8 mouse cellular contexts compared by ENCODE assay signal in the genomic region with DNA sequence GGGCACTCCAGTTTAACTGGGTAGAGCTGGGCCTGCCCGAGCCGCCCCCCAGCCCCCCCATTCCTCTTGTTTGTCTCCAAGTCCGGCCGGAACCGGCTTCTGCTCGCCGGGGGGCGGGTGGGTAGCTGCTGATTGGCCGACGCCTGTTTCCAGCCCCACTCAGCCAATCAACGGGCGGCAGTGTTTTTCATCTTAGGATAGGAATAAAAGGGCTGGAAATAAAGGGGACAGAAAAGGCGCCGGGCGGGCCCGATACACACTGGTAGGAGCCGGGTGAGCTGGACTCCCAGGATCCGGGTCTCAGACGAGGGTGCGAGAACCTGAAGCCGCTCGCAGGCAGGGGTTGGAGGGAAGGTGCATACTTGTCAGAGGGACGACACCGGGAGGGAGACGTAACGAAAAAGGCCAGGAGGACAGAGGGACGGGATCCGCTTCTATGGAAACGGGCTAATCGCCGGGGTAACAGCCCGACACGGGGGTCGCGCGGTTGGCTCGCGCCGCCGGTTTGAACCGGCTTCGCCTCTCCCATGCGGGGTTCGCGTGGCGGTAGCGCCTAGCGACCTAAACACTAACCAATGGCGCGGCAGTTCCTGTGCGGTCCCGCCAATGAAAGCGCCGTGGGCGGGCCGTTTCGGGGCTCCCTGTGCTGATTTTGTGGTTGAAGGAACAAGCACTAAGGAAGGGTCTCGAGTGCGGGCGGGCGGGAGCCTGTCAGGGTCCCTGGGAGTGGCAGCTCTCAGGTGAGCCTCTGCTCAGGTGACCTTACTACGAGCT. TPM values are rescaled to one million over a fixed set of nuclear protein-coding genes. Genes with fewer than 3 reads are reported as not detected.
DNase-seq lines count a peak whose midpoint lies in the region; ATAC-seq and TF ChIP-seq lines count a peak whose summit lies in the region.

A gene (plus strand): TSS at position 226 of the 774 bp plus-strand sequence.

- peak within 1 kb of the TSS; percentile 88 for H3K9ac ChIP-seq in hindbrain, embryonic 14.5 days

- peak within 1 kb of the TSS; percentile 98 for H3K4me2 ChIP-seq in hindbrain, embryonic 14.5 days (replicated peaks)

- under 1% methylated on average over 62 of the region's 62 CpGs for WGBS in hindbrain, embryonic 14.5 days

- H3K36me3 ChIP-seq in hindbrain, embryonic 14.5 days (replicated peaks; ENCODE audit: control insufficient read depth, insufficient read depth), result no peaks in the 10 kb centered on the region

- in situ Hi-C loops in Patski (cut with MboI; ENCODE audit: low pct_unique_long_range_greater_than_20kb), result loop anchor here (5.0 kb wide), 1 partner anchor 41 kb away; no protein-coding TSS in a partner anchor

- POLR2A ChIA-PET in Patski (lab: Charles Lee), result interaction anchor here (0.9 to 2.5 kb wide), 5 partner anchors 9 to 56 kb away, joined by 3 to 10 read pairs (median 4); a partner anchor contains a TSS

- peaks cover 30% of the 10 kb centered on the region for H3K4me1 ChIP-seq in hindbrain, embryonic 14.5 days (replicated peaks; ENCODE audit: control insufficient read depth, insufficient read depth, low read length)

- peak within 1 kb of the TSS; percentile 95 for H3K27ac ChIP-seq in hindbrain, embryonic 14.5 days

- DNase-seq in Patski (ENCODE audit: low read depth, low spot score), result peak; percentile 85
- peak; percentile 99 for DNase-seq in cerebellum, postnatal 14 days
- DNase-seq in frontal cortex, postnatal 25 days (ENCODE audit: low spot score in 2 of 2), result peak; percentile 95 to 96
- DNase-seq in hindbrain, embryonic 14.5 days (ENCODE audit: low spot score), result peak; percentile 96
- DNase-seq in layer of hippocampus, postnatal 36 days, result peak; percentile 95 to 96
- DNase-seq in lung, postnatal 36 days, result peak; percentile 97
- peak; percentile 98 for DNase-seq in retina, postnatal 1 day
- DNase-seq in urinary bladder, adult 18-20 months (ENCODE audit: low spot score in 2 of 2), result peak; percentile 88 to 90

- no peaks in the 10 kb centered on the region for H3K9me3 ChIP-seq in hindbrain, embryonic 14.5 days (ENCODE audit: control insufficient read depth, low read length)

- no peak for TF ChIP-seq CTCF in Patski (IDR thresholded peaks at IDR 0.05)

- H3K27me3 ChIP-seq in Patski, result no peaks in the 10 kb centered on the region
- H3K27me3 ChIP-seq in hindbrain, embryonic 14.5 days (ENCODE audit: control insufficient read depth, insufficient read depth, low read length), result no peaks in the 10 kb centered on the region

- peak; percentile 78 for ATAC-seq in Patski
- ATAC-seq in hindbrain, embryonic 14.5 days (ENCODE audit: low FRiP score), result peak; percentile 95

- peak within 1 kb of the TSS; percentile 59 for H3K4me3 ChIP-seq in hindbrain, embryonic 14.5 days (replicated peaks; ENCODE audit: low read length)

- CTCF ChIA-PET in Patski (lab: Charles Lee), result interaction anchor here (0.8 to 2.6 kb wide), 4 partner anchors 25 to 46 kb away, joined by 3 to 26 read pairs (median 10); no protein-coding TSS in a partner anchor

RNA-seq across cellular contexts. Expression of the gene that starts here (rescaled TPM):
- 10.0 TPM for polyA plus RNA-seq in Patski (2021)
- polyA plus RNA-seq in hindbrain, embryonic 14.5 days (2014; fragmentation: Nextera tagmentation; extraction: Ambion mirVana), result 13.8 and 15.2 TPM in 2 replicates
- total RNA-seq in layer of hippocampus, postnatal 36 days (2021), result 10 to 100 TPM; 50.7 to 51.3 TPM

Comparison
In these comparisons a context has a peak if more than half of its experiments do, and no peak if none do; other contexts are left out.
1. Peak in every context shown above with its lines: DNase-seq, ATAC-seq, H3K4me3 ChIP-seq and H3K27ac ChIP-seq.